Mouse (Mus musculus) cerebellum, adult 2 months (tissue): ENCODE data around the gene Syap1.

Source experiments
- CTCF ChIP-seq: fragments of 200-500 bp; IDR thresholded peaks from 2 replicates; pipeline ENCODE4 v1.5.1; 2011; ENCODE audit warnings: low read depth, mild to moderate bottlenecking, control low read depth, low read length, moderate library complexity, borderline replicate concordance; ENCODE audit not compliant: insufficient read depth
- POLR2A ChIP-seq: fragments of 200-500 bp; IDR thresholded peaks from 2 replicates; pipeline ENCODE4 v1.6.1; 2011; ENCODE audit warnings: low read length, control low read depth, borderline replicate concordance; ENCODE audit not compliant: insufficient read depth

GRCm38 (mm10) chrX:162848682-162849081 lies 39.6 kb downstream of the Syap1 start:
- TF ChIP-seq POLR2A (no peak), CTCF (no peak)
